Mouse (Mus musculus) liver, embryonic 16.5 days (tissue): Measurements from ENCODE around the gene Prl2c2. TPM values are rescaled to one million over a fixed set of nuclear protein-coding genes. Genes with fewer than 3 reads are reported as not detected.
"Not testable (repeated sequence)": the region's sequence is repeated elsewhere in the genome, so short reads cannot be mapped to it uniquely, and the experiment has no call there.

ENCODE experiments used
- ATAC-seq: fragments of 200-750 bp; cut with Nextera tagmentation; 2 replicates; pipeline ENCODE4 v1.8.0; 2017; ENCODE audit warnings: low read depth, mild to moderate bottlenecking, moderate number of reproducible peaks, moderate library complexity
- H3K27ac ChIP-seq: fragments of 300-500 bp; sonication (generic); 2 replicates; pipeline ENCODE4 v1.5.1; 2014; ENCODE audit warnings: mild to moderate bottlenecking, low read length
- H3K27me3 ChIP-seq: fragments of 300-500 bp; sonication (generic); 2 replicates; pipeline ENCODE4 v1.6.1; 2014; ENCODE audit warnings: low read depth, low read length, mixed read lengths; ENCODE audit not compliant: control insufficient read depth, insufficient read depth
- H3K36me3 ChIP-seq: fragments of 300-500 bp; sonication (generic); 2 replicates; pipeline ENCODE4 v1.6.1; 2014; ENCODE audit warnings: mild to moderate bottlenecking; ENCODE audit not compliant: control insufficient read depth, insufficient read depth
- H3K4me1 ChIP-seq: fragments of 300-500 bp; sonication (generic); 2 replicates; pipeline ENCODE4 v1.6.1; 2014; ENCODE audit warnings: low read depth, low read length, mixed read lengths; ENCODE audit not compliant: control insufficient read depth
- H3K4me2 ChIP-seq: fragments of 300-500 bp; sonication (generic); 2 replicates; pipeline ENCODE4 v1.6.1; 2014; ENCODE audit warnings: low read depth, low read length, mixed read lengths
- H3K4me3 ChIP-seq: fragments of 300-500 bp; sonication (generic); 2 replicates; pipeline ENCODE4 v1.5.1; 2014; ENCODE audit warnings: low read depth, mild to moderate bottlenecking, low read length
- H3K9ac ChIP-seq: fragments of 300-500 bp; sonication (generic); 2 replicates; pipeline ENCODE4 v1.6.1; 2014; ENCODE audit warnings: low read depth, low read length
- H3K9me3 ChIP-seq: fragments of 300-500 bp; sonication (generic); replicated peaks from 2 replicates; pipeline ENCODE4 v1.6.1; 2016; ENCODE audit warnings: low read length; ENCODE audit not compliant: control insufficient read depth
- WGBS: fragments of 180-500 bp; shearing (Covaris S2); extraction: QIAGEN DNeasy Blood & Tissue Kit; methylation state at CpG from one replicate; pipeline ENCODE4 v1.1.7; 2014; ENCODE audit not compliant: insufficient replicate concordance; 5-methylcytosine and 5-hydroxymethylcytosine counted together
- polyA plus RNA-seq: library from polyadenylated mRNA; unstranded; fragments of >200 nt; fragmentation: Nextera tagmentation; extraction: Ambion mirVana; gene quantifications from 2 replicates; pipeline ENCODE4 v1.2.1, GENCODE M21; 2015

The Prl2c2 gene
- polyA plus RNA-seq, result not detected in 2 replicates

DNA sequence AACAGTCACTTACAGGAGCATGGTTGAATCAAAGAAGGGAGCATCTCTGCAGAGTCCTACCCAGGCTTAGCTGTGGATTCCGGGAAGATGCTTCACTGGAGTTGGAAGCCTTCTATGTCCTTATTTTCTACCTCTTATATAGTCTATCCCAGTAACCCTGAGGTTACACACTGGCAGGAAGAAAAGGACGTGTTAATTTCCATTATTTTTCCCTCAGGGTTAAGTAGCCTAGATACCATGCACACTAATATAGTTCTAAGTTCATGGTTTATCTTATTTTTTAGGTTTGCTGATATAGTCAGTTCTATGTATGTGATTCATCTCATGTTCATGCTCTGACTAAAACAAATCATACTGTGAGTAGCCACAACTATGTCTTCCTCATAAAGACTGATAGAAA lies at the start of gene Prl2c2:
Gene Prl2c2, minus strand, starts transcription at position 101 of the 400 bp plus-strand sequence.
- not testable (repeated sequence) for H3K36me3 ChIP-seq, H3K27me3 ChIP-seq, H3K4me2 ChIP-seq, H3K27ac ChIP-seq, H3K9ac ChIP-seq, H3K4me1 ChIP-seq, H3K9me3 ChIP-seq, ATAC-seq, H3K4me3 ChIP-seq
- WGBS, result 27% methylated on average over 2 of the region's 2 CpGs

DNA sequence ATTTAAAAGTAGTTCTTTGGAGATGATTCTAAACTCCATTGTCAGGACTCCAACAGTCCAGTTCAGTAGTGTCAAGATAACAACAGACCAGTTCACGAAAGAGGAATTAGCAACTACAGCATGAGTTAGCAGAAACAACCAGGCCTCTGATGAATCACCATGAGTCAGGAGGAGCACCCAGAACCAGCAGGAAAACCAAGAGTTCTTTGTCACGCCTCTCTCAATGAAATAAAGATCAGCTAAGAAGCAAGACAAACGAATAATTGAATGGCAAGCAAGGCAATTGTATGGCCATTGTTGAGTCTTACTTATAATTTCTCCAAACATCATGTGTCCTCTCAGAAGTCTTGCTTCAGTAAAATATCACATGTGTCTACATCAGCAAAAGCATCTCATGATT lies 20.7 kb upstream of the Prl2c2 start:
- 38% methylated on average over 3 of the region's 3 CpGs for WGBS
- H3K4me3 ChIP-seq, H3K27ac ChIP-seq, H3K4me1 ChIP-seq, ATAC-seq, H3K4me2 ChIP-seq, H3K36me3 ChIP-seq, H3K9ac ChIP-seq, H3K9me3 ChIP-seq, H3K27me3 ChIP-seq: not testable (repeated sequence)

GRCm38 (mm10) chr13:13013993-13014549 lies 8.9 kb upstream of the Prl2c2 start:
- not testable (repeated sequence) for H3K9me3 ChIP-seq, H3K9ac ChIP-seq, H3K4me1 ChIP-seq, H3K36me3 ChIP-seq, H3K27me3 ChIP-seq, H3K4me3 ChIP-seq, H3K4me2 ChIP-seq, H3K27ac ChIP-seq, ATAC-seq
- 56% methylated on average over 2 of the region's 2 CpGs for WGBS

Other genes starting within 250 kb of the Prl2c2 start
- not detected in 2 replicates for gene Prl2c3, start 205.3 kb downstream of the Prl2c2 start, polyA plus RNA-seq
- not detected in 2 replicates for gene Prl2c5, start 177.3 kb upstream of the Prl2c2 start, polyA plus RNA-seq